Mouse (Mus musculus) cortical plate, adult 2 months (tissue): ENCODE results near the gene Llcfc1.

ENCODE experiments used
- CTCF ChIP-seq: fragments of 200-500 bp; IDR thresholded peaks from 2 replicates; pipeline ENCODE4 v1.5.1; 2011; ENCODE audit warnings: mild to moderate bottlenecking, control low read depth, low read length; ENCODE audit not compliant: insufficient read depth; ENCODE audit errors: extremely low read depth
- POLR2A ChIP-seq: fragments of 200-500 bp; IDR thresholded peaks from 2 replicates; pipeline ENCODE4 v1.6.1; 2011; ENCODE audit warnings: mild to moderate bottlenecking, low read length, control low read depth; ENCODE audit not compliant: insufficient read depth; ENCODE audit errors: extremely low read depth

GRCm38 (mm10) chr6:41637927-41638506 is 46.2 kb upstream of the Llcfc1 start:
- TF ChIP-seq CTCF (no peak), POLR2A (no peak)
